Mouse (Mus musculus) liver, adult 2 months (tissue): ENCODE data around the gene Olfr263.

Source experiments
- CTCF ChIP-seq: fragments of 200-500 bp; IDR thresholded peaks from 2 replicates; pipeline ENCODE4 v1.5.1; 2011; ENCODE audit warnings: low read depth, low read length, control low read depth
- POLR2A ChIP-seq: fragments of 200-500 bp; IDR thresholded peaks from 2 replicates; pipeline ENCODE4 v1.6.1; 2011; ENCODE audit warnings: low read length, control low read depth; ENCODE audit not compliant: insufficient read depth; ENCODE audit errors: extremely low read depth

DNA sequence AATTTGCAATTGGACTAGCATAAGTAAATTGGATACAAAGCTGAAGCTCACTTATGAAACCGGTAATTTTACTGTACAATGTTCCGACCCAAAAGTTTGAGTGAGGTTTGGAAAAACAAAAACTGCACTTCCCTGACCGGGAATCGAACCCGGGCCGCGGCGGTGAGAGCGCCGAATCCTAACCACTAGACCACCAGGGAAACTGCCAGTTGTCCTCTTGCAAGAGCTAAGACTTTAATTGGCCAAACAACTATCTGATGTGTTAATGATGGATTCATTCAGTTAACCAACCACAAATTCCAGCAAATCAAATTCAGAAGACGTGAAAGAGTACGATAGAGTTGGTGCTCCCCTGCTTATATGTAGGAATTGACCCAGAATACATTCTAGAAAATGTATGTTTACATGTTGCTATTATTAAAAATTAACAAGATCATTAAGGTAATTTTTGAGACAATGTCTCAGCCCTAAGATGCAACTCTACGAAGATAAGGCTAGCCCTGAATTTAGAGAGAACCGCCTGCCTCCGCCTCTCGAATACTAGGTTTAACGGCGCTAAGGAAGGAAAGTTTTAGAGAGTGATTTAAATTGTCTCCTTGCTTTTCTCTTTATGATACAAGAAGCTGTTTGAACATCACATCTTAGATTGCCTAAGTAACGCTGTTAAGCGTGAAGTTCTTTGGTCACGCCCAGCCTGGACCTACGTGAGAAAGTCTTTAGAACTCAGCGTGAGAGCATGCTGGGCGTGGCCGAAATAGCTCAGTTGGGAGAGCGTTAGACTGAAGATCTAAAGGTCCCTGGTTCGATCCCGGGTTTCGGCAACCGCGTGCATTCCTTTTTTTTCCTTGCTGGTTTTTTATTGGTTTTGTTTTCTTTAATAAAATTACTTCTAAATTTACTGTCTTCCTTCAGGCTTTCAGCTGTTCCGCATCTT lies 31.5 kb downstream of the Olfr263 start:
- TF ChIP-seq POLR2A (no peak), CTCF (no peak)
